Mouse (Mus musculus): ENCODE measurements at regions not wholly inside any gene's neighbourhood (a gene's known extent, or its start where the extent isn't known, plus 50 kb on each side); places are given as distances from the start of the nearest gene placed in this dataset.

GRCm38 (mm10) chr10:87732658-87733057 lies 125.4 kb upstream of the Igf1 start:
- no peak for DNase-seq

GRCm38 (mm10) chr10:87733241-87733640 lies 124.8 kb upstream of the Igf1 start:
- no peak for DNase-seq

GRCm38 (mm10) chr10:87740323-87740722 lies 117.7 kb upstream of the Igf1 start:
- DNase-seq, result no peak

GRCm38 (mm10) chr10:87742766-87743165 lies 115.3 kb upstream of the Igf1 start:
- DNase-seq, result peak; percentile 56 to 68

- no peak for DNase-seq
Measured at GRCm38 (mm10) chr10:87747846-87748552, 110.1 kb upstream of the Igf1 start.

- DNase-seq, result no peak
Measured at GRCm38 (mm10) chr10:87748631-87749193, 109.4 kb upstream of the Igf1 start.

- no peak for DNase-seq
Measured at GRCm38 (mm10) chr10:87750321-87750720, 107.7 kb upstream of the Igf1 start.

GRCm38 (mm10) chr10:87750972-87751371 lies 107.1 kb upstream of the Igf1 start:
- DNase-seq, result no peak

- no peak for DNase-seq
Measured at GRCm38 (mm10) chr10:87752117-87752516, 105.9 kb upstream of the Igf1 start.

- no peak for DNase-seq
Measured at GRCm38 (mm10) chr10:87753483-87753882, 104.6 kb upstream of the Igf1 start.

GRCm38 (mm10) chr10:87761528-87762030 lies 96.5 kb upstream of the Igf1 start:
- DNase-seq, result no peak

GRCm38 (mm10) chr10:87787521-87787920 lies 70.5 kb upstream of the Igf1 start:
- no peak for DNase-seq

- DNase-seq, result no peak
Measured at GRCm38 (mm10) chr10:87792346-87792745, 65.7 kb upstream of the Igf1 start.

- no peak for DNase-seq
Measured at GRCm38 (mm10) chr10:87803936-87804791, 53.9 kb upstream of the Igf1 start.

GRCm38 (mm10) chr10:87804792-87805082 lies 53.3 kb upstream of the Igf1 start:
- DNase-seq, result no peak

Data from cerebellum, postnatal 25 days (tissue).